Mouse (Mus musculus): ENCODE measurements around the gene Hhat. TPM values are rescaled to one million over a fixed set of nuclear protein-coding genes. Genes with fewer than 3 reads are reported as not detected.

Hhat gene
- polyA plus RNA-seq, 1 experiment from 2014 or later, result 9.0 TPM

GRCm38 (mm10) chr1:192585289-192585688, 185.7 kb downstream of the Hhat start:
- no peaks in the 10 kb centered on the region for H3K9me3 ChIP-seq
- H3K4me2 ChIP-seq, result no peak overlapping the region
- no peaks in the 10 kb centered on the region for H3K27me3 ChIP-seq
- peaks cover 11% of the 10 kb centered on the region for H3K4me1 ChIP-seq
- H3K9ac ChIP-seq, result no peak overlapping the region
- ATAC-seq (ENCODE audit: insufficient number of reproducible peaks, insufficient read depth, low FRiP score, low TSS enrichment, low read depth), result no peak
- no peaks in the 10 kb centered on the region for H3K36me3 ChIP-seq
- H3K27ac ChIP-seq, result no peak overlapping the region
- H3K4me3 ChIP-seq, result no peak overlapping the region

- 64% methylated on average over 2 of the region's 2 CpGs for WGBS
- Histone ChIP-seq H3K9ac (no peak overlapping the region), H3K27me3 (no peaks in the 10 kb centered on the region), H3K4me2 (no peak overlapping the region), H3K36me3 (no peaks in the 10 kb centered on the region), H3K9me3 (no peaks in the 10 kb centered on the region), H3K27ac (no peak overlapping the region), H3K4me1 (peaks cover 3% of the 10 kb centered on the region), H3K4me3 (no peak overlapping the region)
- no peak for ATAC-seq (ENCODE audit: insufficient number of reproducible peaks, insufficient read depth, low FRiP score, low TSS enrichment, low read depth)
Observed at GRCm38 (mm10) chr1:192582921-192583320, 188.1 kb downstream of the Hhat start.

- Histone ChIP-seq H3K9me3 (peaks cover 16% of the 10 kb centered on the region), H3K4me2 (no peak overlapping the region), H3K4me3 (no peak overlapping the region), H3K4me1 (no peaks in the 10 kb centered on the region), H3K27ac (no peak overlapping the region), H3K9ac (no peak overlapping the region), H3K27me3 (no peaks in the 10 kb centered on the region), H3K36me3 (no peaks in the 10 kb centered on the region)
- no peak for ATAC-seq (ENCODE audit: insufficient number of reproducible peaks, insufficient read depth, low FRiP score, low TSS enrichment, low read depth)
Observed at GRCm38 (mm10) chr1:192564691-192565090, 206.3 kb downstream of the Hhat start.

GRCm38 (mm10) chr1:192559341-192559740, 211.7 kb downstream of the Hhat start:
- H3K9ac ChIP-seq, result no peak overlapping the region
- WGBS, result 89% methylated on average over 1 of the region's 1 CpGs
- H3K36me3 ChIP-seq, result no peaks in the 10 kb centered on the region
- H3K4me3 ChIP-seq, result no peak overlapping the region
- H3K27me3 ChIP-seq, result no peaks in the 10 kb centered on the region
- no peak overlapping the region for H3K4me2 ChIP-seq
- no peak overlapping the region for H3K27ac ChIP-seq
- no peaks in the 10 kb centered on the region for H3K4me1 ChIP-seq
- H3K9me3 ChIP-seq, result no peaks in the 10 kb centered on the region
- ATAC-seq (ENCODE audit: insufficient number of reproducible peaks, insufficient read depth, low FRiP score, low TSS enrichment, low read depth), result no peak

GRCm38 (mm10) chr1:192557978-192558594, 212.9 kb downstream of the Hhat start:
- Histone ChIP-seq H3K27me3 (no peaks in the 10 kb centered on the region), H3K9me3 (no peaks in the 10 kb centered on the region), H3K27ac (no peak overlapping the region), H3K9ac (no peak overlapping the region), H3K36me3 (no peaks in the 10 kb centered on the region), H3K4me3 (no peak overlapping the region), H3K4me1 (no peaks in the 10 kb centered on the region), H3K4me2 (no peak overlapping the region)
- 77% methylated on average over 5 of the region's 5 CpGs for WGBS
- no peak for ATAC-seq (ENCODE audit: insufficient number of reproducible peaks, insufficient read depth, low FRiP score, low TSS enrichment, low read depth)

- H3K9me3 ChIP-seq, result no peaks in the 10 kb centered on the region
- no peak overlapping the region for H3K4me3 ChIP-seq
- no peak for ATAC-seq (ENCODE audit: insufficient number of reproducible peaks, insufficient read depth, low FRiP score, low TSS enrichment, low read depth)
- H3K4me2 ChIP-seq, result no peak overlapping the region
- no peaks in the 10 kb centered on the region for H3K27me3 ChIP-seq
- 0 out of 2 replicates have a peak, but pooled peaks cover 3% of the 10 kb centered on the region for H3K36me3 ChIP-seq
- H3K27ac ChIP-seq, result no peak overlapping the region
- no peaks in the 10 kb centered on the region for H3K4me1 ChIP-seq
- 68% methylated on average over 4 of the region's 4 CpGs for WGBS
- H3K9ac ChIP-seq, result no peak overlapping the region
Observed at GRCm38 (mm10) chr1:192555516-192555915, 215.5 kb downstream of the Hhat start.

GRCm38 (mm10) chr1:192550561-192550960, 220.5 kb downstream of the Hhat start:
- no peak for ATAC-seq (ENCODE audit: insufficient number of reproducible peaks, insufficient read depth, low FRiP score, low TSS enrichment, low read depth)
- H3K4me1 ChIP-seq, result no peaks in the 10 kb centered on the region
- H3K27me3 ChIP-seq, result no peaks in the 10 kb centered on the region
- 0 out of 2 replicates have a peak, but pooled peaks cover 3% of the 10 kb centered on the region for H3K36me3 ChIP-seq
- no peak overlapping the region for H3K4me3 ChIP-seq
- no peaks in the 10 kb centered on the region for H3K9me3 ChIP-seq
- no peak overlapping the region for H3K27ac ChIP-seq
- no peak overlapping the region for H3K9ac ChIP-seq
- no peak overlapping the region for H3K4me2 ChIP-seq
- 82% methylated on average over 3 of the region's 3 CpGs for WGBS

- Histone ChIP-seq H3K9me3 (no peaks in the 10 kb centered on the region), H3K9ac (no peak overlapping the region), H3K27me3 (no peaks in the 10 kb centered on the region), H3K36me3 (no peaks in the 10 kb centered on the region), H3K4me3 (no peak overlapping the region), H3K27ac (no peak overlapping the region), H3K4me2 (no peak overlapping the region), H3K4me1 (no peaks in the 10 kb centered on the region)
- ATAC-seq (ENCODE audit: insufficient number of reproducible peaks, insufficient read depth, low FRiP score, low TSS enrichment, low read depth), result no peak
- 18% methylated on average over 1 of the region's 1 CpGs for WGBS
Observed at GRCm38 (mm10) chr1:192546843-192547242, 224.2 kb downstream of the Hhat start.

- no peak overlapping the region for H3K4me2 ChIP-seq
- H3K4me3 ChIP-seq, result no peak overlapping the region
- no peaks in the 10 kb centered on the region for H3K36me3 ChIP-seq
- no peak overlapping the region for H3K9ac ChIP-seq
- 75% methylated on average over 7 of the region's 7 CpGs for WGBS
- no peaks in the 10 kb centered on the region for H3K27me3 ChIP-seq
- H3K9me3 ChIP-seq, result no peaks in the 10 kb centered on the region
- H3K4me1 ChIP-seq, result no peaks in the 10 kb centered on the region
- no peak overlapping the region for H3K27ac ChIP-seq
- no peak for ATAC-seq (ENCODE audit: insufficient number of reproducible peaks, insufficient read depth, low FRiP score, low TSS enrichment, low read depth)
Observed at GRCm38 (mm10) chr1:192544901-192545300, 226.1 kb downstream of the Hhat start.

GRCm38 (mm10) chr1:192544091-192544490, 226.9 kb downstream of the Hhat start:
- no peak overlapping the region for H3K27ac ChIP-seq
- ATAC-seq (ENCODE audit: insufficient number of reproducible peaks, insufficient read depth, low FRiP score, low TSS enrichment, low read depth), result no peak
- H3K9me3 ChIP-seq, result no peaks in the 10 kb centered on the region
- H3K4me2 ChIP-seq, result no peak overlapping the region
- no peaks in the 10 kb centered on the region for H3K4me1 ChIP-seq
- 72% methylated on average over 9 of the region's 9 CpGs for WGBS
- no peaks in the 10 kb centered on the region for H3K36me3 ChIP-seq
- no peak overlapping the region for H3K9ac ChIP-seq
- H3K4me3 ChIP-seq, result no peak overlapping the region
- no peaks in the 10 kb centered on the region for H3K27me3 ChIP-seq

GRCm38 (mm10) chr1:192543686-192544085, 227.3 kb downstream of the Hhat start:
- H3K4me1 ChIP-seq, result no peaks in the 10 kb centered on the region
- no peaks in the 10 kb centered on the region for H3K36me3 ChIP-seq
- 87% methylated on average over 4 of the region's 4 CpGs for WGBS
- no peaks in the 10 kb centered on the region for H3K9me3 ChIP-seq
- no peak overlapping the region for H3K4me3 ChIP-seq
- H3K9ac ChIP-seq, result no peak overlapping the region
- H3K4me2 ChIP-seq, result no peak overlapping the region
- ATAC-seq (ENCODE audit: insufficient number of reproducible peaks, insufficient read depth, low FRiP score, low TSS enrichment, low read depth), result no peak
- H3K27ac ChIP-seq, result no peak overlapping the region
- H3K27me3 ChIP-seq, result no peaks in the 10 kb centered on the region

- H3K27me3 ChIP-seq, result no peaks in the 10 kb centered on the region
- no peak overlapping the region for H3K4me2 ChIP-seq
- no peak for ATAC-seq (ENCODE audit: insufficient number of reproducible peaks, insufficient read depth, low FRiP score, low TSS enrichment, low read depth)
- H3K4me3 ChIP-seq, result no peak overlapping the region
- H3K36me3 ChIP-seq, result no peaks in the 10 kb centered on the region
- H3K27ac ChIP-seq, result no peak overlapping the region
- 81% methylated on average over 2 of the region's 2 CpGs for WGBS
- no peaks in the 10 kb centered on the region for H3K9me3 ChIP-seq
- no peaks in the 10 kb centered on the region for H3K4me1 ChIP-seq
- no peak overlapping the region for H3K9ac ChIP-seq
Observed at GRCm38 (mm10) chr1:192542093-192542492, 228.9 kb downstream of the Hhat start.
